Mouse (Mus musculus) megakaryocyte, embryonic 14.5 days (primary cell): ENCODE results near the gene Rps6ka1.

Source experiments
- FLI1 ChIP-seq: IDR thresholded peaks from 2 replicates; pipeline ENCODE4 v1.6.1; 2012; ENCODE audit warnings: low read length, inconsistent platforms, mixed read lengths
- GATA1 ChIP-seq: IDR thresholded peaks from 3 replicates; pipeline ENCODE4 v1.6.1; 2012; ENCODE audit warnings: mixed read lengths, low read length, inconsistent platforms, borderline replicate concordance

GRCm38 (mm10) chr4:133800589-133800988 is 87.0 kb downstream of the Rps6ka1 start:
- TF ChIP-seq GATA1 (no peak), FLI1 (no peak)
